Mouse (Mus musculus) macrophage (primary cell): ENCODE measurements around the gene Gpr149. TPM values are rescaled to one million over a fixed set of nuclear protein-coding genes. Genes with fewer than 3 reads are reported as not detected.

ENCODE experiments used
- H3K27ac ChIP-seq: fragments of 350-480 bp; formaldehyde crosslinking; 2 replicates; pipeline ENCODE4 v1.9.0; 2021
- H3K36me3 ChIP-seq: fragments of 350-480 bp; formaldehyde crosslinking; 2 replicates; pipeline ENCODE4 v1.9.0; 2021; ENCODE audit errors: inconsistent target
- H3K4me3 ChIP-seq: fragments of 350-480 bp; formaldehyde crosslinking; 2 replicates; pipeline ENCODE4 v1.9.0; 2021; ENCODE audit errors: inconsistent target
- H3K79me2 ChIP-seq: fragments of 350-480 bp; formaldehyde crosslinking; 2 replicates; pipeline ENCODE4 v1.9.0; 2021; ENCODE audit errors: inconsistent target
- WGBS: methylation state at CpG from one replicate; pipeline ENCODE4 v1.1.7; 2026; ENCODE audit warnings: inconsistent platforms; ENCODE audit not compliant: missing documents; 5-methylcytosine and 5-hydroxymethylcytosine counted together
- polyA plus RNA-seq: library from polyadenylated mRNA; stranded (reverse); fragments of 250-400 nt; gene quantifications from 3 replicates; pipeline ENCODE4 v1.2.4, GENCODE M21; 2018; ENCODE audit warnings: inconsistent platforms

Gpr149 gene
- polyA plus RNA-seq, 1 experiment from 2014 or later: not detected

DNA sequence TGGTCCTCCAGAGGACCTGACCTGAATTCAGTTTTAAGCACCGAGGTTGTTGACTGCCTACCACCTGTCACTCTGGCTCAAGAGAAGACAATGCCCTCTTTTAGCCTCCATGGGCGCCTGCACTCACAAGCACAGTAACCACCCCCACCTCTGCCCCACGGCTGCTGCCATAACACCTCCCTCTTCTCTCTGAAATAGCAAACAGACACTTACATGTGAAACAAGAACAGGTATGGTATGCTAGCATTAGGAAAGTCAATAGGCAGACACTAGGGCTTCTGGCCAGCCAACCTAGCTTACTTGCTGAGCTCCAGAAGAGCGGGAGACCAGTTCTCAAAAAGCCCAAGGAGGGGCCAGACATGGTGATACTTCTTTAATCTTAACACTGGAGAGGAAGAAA is 105.6 kb downstream of the Gpr149 start:
- Histone ChIP-seq H3K4me3 (no peak overlapping the region), H3K36me3 (peaks cover 24% of the 10 kb centered on the region), H3K79me2 (peaks cover 10% of the 10 kb centered on the region), H3K27ac (no peak overlapping the region)
- 94% methylated on average over 4 of the region's 4 CpGs for WGBS

GRCm38 (mm10) chr3:62492568-62492967 is 112.4 kb downstream of the Gpr149 start:
- Histone ChIP-seq H3K36me3 (peaks cover 46% of the 10 kb centered on the region), H3K79me2 (no peaks in the 10 kb centered on the region), H3K27ac (no peak overlapping the region), H3K4me3 (no peak overlapping the region)
- under 1% methylated on average over 6 of the region's 6 CpGs for WGBS

- WGBS: 90% methylated on average over 2 of the region's 2 CpGs
- no peaks in the 10 kb centered on the region for H3K79me2 ChIP-seq
- H3K27ac ChIP-seq: no peak overlapping the region
- no peak overlapping the region for H3K4me3 ChIP-seq
- peaks cover 53% of the 10 kb centered on the region for H3K36me3 ChIP-seq
Measured at GRCm38 (mm10) chr3:62484340-62484739, 120.6 kb downstream of the Gpr149 start.

Other genes starting within 250 kb of the Gpr149 start
- 14.0 to 18.6 TPM (median 15.9 TPM) in 3 replicates for gene Dhx36, start 98.1 kb downstream of the Gpr149 start, polyA plus RNA-seq